Mouse (Mus musculus): ENCODE measurements around the gene Sumf2. TPM values are rescaled to one million over a fixed set of nuclear protein-coding genes. Genes with fewer than 3 reads are reported as not detected.
A peak's percentile ranks its signal among the peaks of the same experiment; 100 is the strongest.
"Not testable (repeated sequence)": the region's sequence is repeated elsewhere in the genome, so short reads cannot be mapped to it uniquely, and the experiment has no call there.

The Sumf2 gene
- polyA plus RNA-seq, 1 experiment from 2014 or later = 47.0 TPM

DNA sequence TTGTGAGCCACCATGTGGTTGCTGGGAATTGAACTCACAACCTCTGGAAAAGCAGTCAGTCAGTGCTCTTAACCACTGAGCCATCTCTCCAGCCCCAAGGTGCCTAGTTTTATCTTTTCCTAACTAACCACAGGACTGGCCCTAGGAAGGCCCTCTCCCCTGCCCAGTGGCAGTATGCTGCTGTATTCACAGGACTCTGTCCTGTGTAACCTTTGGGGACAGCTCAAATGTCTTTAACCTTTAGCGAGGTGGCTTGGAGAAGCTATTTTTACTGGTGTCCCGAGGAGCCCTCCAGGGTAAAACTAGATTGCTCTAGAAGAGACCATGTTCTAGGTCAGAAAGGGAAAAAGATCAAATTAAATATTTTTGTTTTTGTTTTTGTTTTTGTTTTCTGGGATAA is 24.5 kb downstream of the Sumf2 start:
- no peaks in the 10 kb centered on the region for H3K9me3 ChIP-seq (replicated peaks; ENCODE audit: control insufficient read depth, low read length)
- no peaks in the 10 kb centered on the region for H3K4me1 ChIP-seq (ENCODE audit: control insufficient read depth, insufficient read depth, low read length)
- H3K36me3 ChIP-seq (ENCODE audit: control insufficient read depth, insufficient read depth, low read length) = no peaks in the 10 kb centered on the region
- no peak for ATAC-seq (ENCODE audit: insufficient read depth, low FRiP score)
- no peak overlapping the region for H3K4me2 ChIP-seq (ENCODE audit: low read depth, low read length)
- 80% methylated on average over 2 of the region's 2 CpGs for WGBS
- H3K27me3 ChIP-seq (ENCODE audit: control insufficient read depth, insufficient read depth, low read length) = no peaks in the 10 kb centered on the region
- H3K27ac ChIP-seq (ENCODE audit: low read length) = no peak overlapping the region
- H3K4me3 ChIP-seq (replicated peaks; ENCODE audit: low read length) = no peak overlapping the region
- H3K9ac ChIP-seq (ENCODE audit: low read length) = no peak overlapping the region

DNA sequence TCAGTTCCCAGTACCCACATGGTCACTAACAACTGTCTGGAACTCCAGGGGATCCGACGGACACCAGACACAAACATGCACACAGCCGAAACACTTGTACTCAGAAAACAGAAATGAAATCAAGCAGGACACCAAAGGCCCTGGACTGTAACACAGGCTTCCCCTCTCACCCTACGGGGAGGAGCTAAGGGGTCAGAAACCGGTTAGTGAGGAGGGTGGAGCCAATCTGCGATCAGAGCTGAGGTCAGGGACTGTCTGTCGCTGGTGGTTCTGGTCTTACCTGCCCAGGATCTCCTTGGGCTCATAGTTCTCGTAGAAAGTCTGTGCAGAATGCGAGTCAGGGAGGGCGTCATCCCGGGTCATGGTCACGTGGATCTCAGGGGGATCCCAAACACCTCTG is 27.2 kb downstream of the Sumf2 start:
- no peak overlapping the region for H3K4me3 ChIP-seq (replicated peaks; ENCODE audit: low read length)
- no peaks in the 10 kb centered on the region for H3K27me3 ChIP-seq (ENCODE audit: control insufficient read depth, insufficient read depth, low read length)
- ATAC-seq (ENCODE audit: insufficient read depth, low FRiP score) = no peak
- H3K9me3 ChIP-seq (replicated peaks; ENCODE audit: control insufficient read depth, low read length) = no peaks in the 10 kb centered on the region
- H3K27ac ChIP-seq (ENCODE audit: low read length) = no peak overlapping the region
- no peak overlapping the region for H3K4me2 ChIP-seq (ENCODE audit: low read depth, low read length)
- H3K36me3 ChIP-seq (ENCODE audit: control insufficient read depth, insufficient read depth, low read length) = no peaks in the 10 kb centered on the region
- 80% methylated on average over 12 of the region's 12 CpGs for WGBS
- no peak overlapping the region for H3K9ac ChIP-seq (ENCODE audit: low read length)
- H3K4me1 ChIP-seq (ENCODE audit: control insufficient read depth, insufficient read depth, low read length) = no peaks in the 10 kb centered on the region

GRCm38 (mm10) chr5:129875098-129875497 is 28.3 kb downstream of the Sumf2 start:
- Histone ChIP-seq H3K27ac (ENCODE audit: low read length) (no peak overlapping the region), H3K4me3 (replicated peaks; ENCODE audit: low read length) (no peak overlapping the region), H3K36me3 (ENCODE audit: control insufficient read depth, insufficient read depth, low read length) (0 out of 2 replicates have a peak, but pooled peaks cover under 1% of the 10 kb centered on the region), H3K9me3 (replicated peaks; ENCODE audit: control insufficient read depth, low read length) (no peaks in the 10 kb centered on the region), H3K27me3 (ENCODE audit: control insufficient read depth, insufficient read depth, low read length) (no peaks in the 10 kb centered on the region), H3K4me2 (ENCODE audit: low read depth, low read length) (no peak overlapping the region), H3K9ac (ENCODE audit: low read length) (no peak overlapping the region), H3K4me1 (ENCODE audit: control insufficient read depth, insufficient read depth, low read length) (no peaks in the 10 kb centered on the region)
- ATAC-seq (ENCODE audit: insufficient read depth, low FRiP score) = no peak
- WGBS = 69% methylated on average over 11 of the region's 11 CpGs

- Histone ChIP-seq H3K27me3 (ENCODE audit: control insufficient read depth, insufficient read depth, low read length) (no peaks in the 10 kb centered on the region), H3K4me3 (replicated peaks; ENCODE audit: low read length) (no peak overlapping the region), H3K27ac (ENCODE audit: low read length) (no peak overlapping the region), H3K4me1 (ENCODE audit: control insufficient read depth, insufficient read depth, low read length) (no peaks in the 10 kb centered on the region), H3K4me2 (ENCODE audit: low read depth, low read length) (no peak overlapping the region), H3K9ac (ENCODE audit: low read length) (no peak overlapping the region), H3K36me3 (ENCODE audit: control insufficient read depth, insufficient read depth, low read length) (peaks cover 9% of the 10 kb centered on the region; the same call in 1 of the 2 replicates), H3K9me3 (replicated peaks; ENCODE audit: control insufficient read depth, low read length) (no peaks in the 10 kb centered on the region)
- 67% methylated on average over 9 of the region's 9 CpGs for WGBS
- no peak for ATAC-seq (ENCODE audit: insufficient read depth, low FRiP score)
These were observed 31.1 kb downstream of the Sumf2 start for GRCm38 (mm10) chr5:129877731-129878455.

DNA sequence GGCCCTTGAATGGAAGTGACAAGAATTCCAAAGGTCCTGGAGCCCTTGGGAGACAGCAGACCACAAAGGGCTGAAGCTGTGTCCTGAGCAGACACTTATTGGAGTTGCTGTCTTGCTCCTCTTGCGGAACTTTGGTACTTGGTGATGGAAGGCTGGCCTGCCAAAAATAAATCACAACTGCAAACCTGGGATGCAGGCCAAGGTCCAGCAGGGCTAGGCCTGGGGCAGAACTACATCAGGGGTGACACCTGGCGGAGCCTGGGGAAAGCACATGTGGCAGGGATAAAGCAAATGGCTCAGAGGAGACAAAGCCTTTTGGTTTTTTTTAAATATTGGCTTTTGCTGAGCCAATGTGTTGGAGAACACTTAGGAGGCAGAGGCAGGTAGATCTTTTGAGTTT is 32.2 kb downstream of the Sumf2 start:
- no peaks in the 10 kb centered on the region for H3K27me3 ChIP-seq (ENCODE audit: control insufficient read depth, insufficient read depth, low read length)
- WGBS = 52% methylated on average over 2 of the region's 2 CpGs
- no peak overlapping the region for H3K4me2 ChIP-seq (ENCODE audit: low read depth, low read length)
- no peak overlapping the region for H3K9ac ChIP-seq (ENCODE audit: low read length)
- ATAC-seq (ENCODE audit: insufficient read depth, low FRiP score) = no peak
- H3K4me1 ChIP-seq (ENCODE audit: control insufficient read depth, insufficient read depth, low read length) = no peaks in the 10 kb centered on the region
- peaks cover 13% of the 10 kb centered on the region; the same call in 1 of the 2 replicates for H3K36me3 ChIP-seq (ENCODE audit: control insufficient read depth, insufficient read depth, low read length)
- H3K27ac ChIP-seq (ENCODE audit: low read length) = no peak overlapping the region
- no peaks in the 10 kb centered on the region for H3K9me3 ChIP-seq (replicated peaks; ENCODE audit: control insufficient read depth, low read length)
- no peak overlapping the region for H3K4me3 ChIP-seq (replicated peaks; ENCODE audit: low read length)

DNA sequence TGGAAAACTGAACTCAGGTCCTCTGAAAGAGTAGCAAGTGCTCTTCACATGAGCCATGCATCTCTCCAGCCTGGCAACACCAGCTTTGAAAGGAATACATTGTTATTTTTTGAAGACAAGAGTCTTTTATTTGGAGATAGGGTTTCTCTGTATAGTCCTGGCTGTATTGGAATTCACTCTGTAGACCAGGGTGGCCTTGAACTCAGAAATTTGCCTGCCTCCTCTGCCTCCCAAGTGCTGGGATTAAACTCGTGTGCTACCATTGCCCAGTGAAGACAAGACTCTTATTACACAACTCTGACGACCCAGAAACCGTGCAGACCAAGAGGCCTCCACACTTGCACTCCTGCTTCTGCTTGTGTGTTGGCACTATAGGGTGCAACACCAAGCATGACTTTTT is 33.1 kb downstream of the Sumf2 start:
- Histone ChIP-seq H3K27me3 (ENCODE audit: control insufficient read depth, insufficient read depth, low read length) (no peaks in the 10 kb centered on the region), H3K27ac (ENCODE audit: low read length) (no peak overlapping the region), H3K4me2 (ENCODE audit: low read depth, low read length) (no peak overlapping the region), H3K9me3 (replicated peaks; ENCODE audit: control insufficient read depth, low read length) (no peaks in the 10 kb centered on the region), H3K4me3 (replicated peaks; ENCODE audit: low read length) (no peak overlapping the region), H3K36me3 (ENCODE audit: control insufficient read depth, insufficient read depth, low read length) (peaks cover 18% of the 10 kb centered on the region; the same call in 1 of the 2 replicates), H3K4me1 (ENCODE audit: control insufficient read depth, insufficient read depth, low read length) (no peaks in the 10 kb centered on the region), H3K9ac (ENCODE audit: low read length) (no peak overlapping the region)
- WGBS = 69% methylated on average over 3 of the region's 3 CpGs
- no peak for ATAC-seq (ENCODE audit: insufficient read depth, low FRiP score)

DNA sequence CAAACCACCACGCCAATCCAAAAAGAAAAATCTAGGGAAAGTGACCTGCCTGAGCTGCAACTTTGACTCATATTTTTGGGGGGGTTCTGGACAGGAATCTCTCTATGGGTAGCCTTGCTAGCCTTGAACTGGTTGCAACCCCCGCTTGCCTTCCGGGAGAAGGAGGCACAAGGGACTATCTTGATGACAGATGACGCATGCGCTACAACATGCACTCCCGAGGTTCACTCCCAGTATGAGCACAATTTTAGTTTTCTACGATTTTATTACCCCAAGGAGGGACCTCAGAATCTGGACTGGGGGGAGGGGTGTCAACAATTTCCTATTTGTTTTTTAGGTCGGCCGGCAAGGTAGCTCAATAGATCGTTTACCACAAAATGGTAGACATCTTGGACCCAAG is 39.5 kb downstream of the Sumf2 start:
- Histone ChIP-seq H3K27me3 (ENCODE audit: control insufficient read depth, insufficient read depth, low read length) (no peaks in the 10 kb centered on the region), H3K9ac (ENCODE audit: low read length) (peak overlapping the region; percentile 87), H3K9me3 (replicated peaks; ENCODE audit: control insufficient read depth, low read length) (no peaks in the 10 kb centered on the region), H3K4me1 (ENCODE audit: control insufficient read depth, insufficient read depth, low read length) (peaks cover 9% of the 10 kb centered on the region; the same call in 1 of the 2 replicates), H3K4me3 (replicated peaks; ENCODE audit: low read length) (peak overlapping the region; percentile 85), H3K27ac (ENCODE audit: low read length) (0 out of 2 replicates have a peak overlapping the region, but pooled peaks have one; percentile 97), H3K36me3 (ENCODE audit: control insufficient read depth, insufficient read depth, low read length) (peaks cover 14% of the 10 kb centered on the region; the same call in 1 of the 2 replicates), H3K4me2 (ENCODE audit: low read depth, low read length) (peak overlapping the region; percentile 92)
- WGBS = 31% methylated on average over 10 of the region's 10 CpGs
- no peak for ATAC-seq (ENCODE audit: insufficient read depth, low FRiP score)

- Histone ChIP-seq H3K36me3 (ENCODE audit: control insufficient read depth, insufficient read depth, low read length) (peaks cover 9% of the 10 kb centered on the region; the same call in 1 of the 2 replicates), H3K4me3 (replicated peaks; ENCODE audit: low read length) (peak within 1 kb of the TSS; percentile 85), H3K9me3 (replicated peaks; ENCODE audit: control insufficient read depth, low read length) (no peaks in the 10 kb centered on the region), H3K9ac (ENCODE audit: low read length) (peak within 1 kb of the TSS; percentile 87), H3K4me1 (ENCODE audit: control insufficient read depth, insufficient read depth, low read length) (peaks cover 9% of the 10 kb centered on the region; the same call in 1 of the 2 replicates), H3K27ac (ENCODE audit: low read length) (peak within 1 kb of the TSS; percentile 97), H3K4me2 (ENCODE audit: low read depth, low read length) (peak within 1 kb of the TSS; percentile 92), H3K27me3 (ENCODE audit: control insufficient read depth, insufficient read depth, low read length) (no peaks in the 10 kb centered on the region)
- ATAC-seq (ENCODE audit: insufficient read depth, low FRiP score) = peak; percentile 100
- under 1% methylated on average over 46 of the region's 46 CpGs for WGBS
These were observed 40.3 kb downstream of the Sumf2 start, which contains the start of gene Chchd2 for GRCm38 (mm10) chr5:129886911-129887636. TSS of gene Chchd2 (minus strand) at chr5:129887470.

- H3K4me1 ChIP-seq (ENCODE audit: control insufficient read depth, insufficient read depth, low read length) = peaks cover 12% of the 10 kb centered on the region; the same call in 1 of the 2 replicates
- H3K9ac ChIP-seq (ENCODE audit: low read length); H3K4me2 ChIP-seq (ENCODE audit: low read depth, low read length); H3K4me3 ChIP-seq (replicated peaks; ENCODE audit: low read length); H3K9me3 ChIP-seq (replicated peaks; ENCODE audit: control insufficient read depth, low read length); H3K36me3 ChIP-seq (ENCODE audit: control insufficient read depth, insufficient read depth, low read length); ATAC-seq (ENCODE audit: insufficient read depth, low FRiP score); H3K27me3 ChIP-seq (ENCODE audit: control insufficient read depth, insufficient read depth, low read length); H3K27ac ChIP-seq (ENCODE audit: low read length): not testable (repeated sequence)
- WGBS = 75% methylated on average over 4 of the region's 7 CpGs
These were observed 43.6 kb downstream of the Sumf2 start for GRCm38 (mm10) chr5:129890390-129890789.
